Mouse (Mus musculus) thymus, adult 2 months (tissue): ENCODE measurements around the gene Cntn5.

Experiments used
- CTCF ChIP-seq: fragments of 200-500 bp; IDR thresholded peaks from 2 replicates; pipeline ENCODE4 v1.5.1; 2012; ENCODE audit warnings: mild to moderate bottlenecking, control low read depth, low read length, moderate library complexity, borderline replicate concordance; ENCODE audit not compliant: control insufficient read depth, poor library complexity, insufficient read depth; ENCODE audit errors: extremely low read depth
- POLR2A ChIP-seq: fragments of 200-500 bp; IDR thresholded peaks from 2 replicates; pipeline ENCODE4 v1.6.1; 2012; ENCODE audit warnings: mild to moderate bottlenecking, low read length, control low read depth, moderate library complexity; ENCODE audit not compliant: control insufficient read depth, poor library complexity, insufficient read depth; ENCODE audit errors: extremely low read depth

GRCm38 (mm10) chr9:10905696-10906095, 1.1 kb upstream of the Cntn5 start:
- no peak for TF ChIP-seq POLR2A
- TF ChIP-seq CTCF: no peak
